Mouse (Mus musculus) mesoderm, embryonic 11.5 days (tissue): ENCODE measurements at regions not wholly inside any gene's neighbourhood (a gene's known extent, or its start where the extent isn't known, plus 50 kb on each side); places are given as distances from the start of the nearest gene placed in this dataset.

Experiments used
- DNase-seq: peaks from one replicate; pipeline ENCODE4 v3.0.0-alpha.2; 2012; ENCODE audit warnings: low read depth, low spot score

DNA sequence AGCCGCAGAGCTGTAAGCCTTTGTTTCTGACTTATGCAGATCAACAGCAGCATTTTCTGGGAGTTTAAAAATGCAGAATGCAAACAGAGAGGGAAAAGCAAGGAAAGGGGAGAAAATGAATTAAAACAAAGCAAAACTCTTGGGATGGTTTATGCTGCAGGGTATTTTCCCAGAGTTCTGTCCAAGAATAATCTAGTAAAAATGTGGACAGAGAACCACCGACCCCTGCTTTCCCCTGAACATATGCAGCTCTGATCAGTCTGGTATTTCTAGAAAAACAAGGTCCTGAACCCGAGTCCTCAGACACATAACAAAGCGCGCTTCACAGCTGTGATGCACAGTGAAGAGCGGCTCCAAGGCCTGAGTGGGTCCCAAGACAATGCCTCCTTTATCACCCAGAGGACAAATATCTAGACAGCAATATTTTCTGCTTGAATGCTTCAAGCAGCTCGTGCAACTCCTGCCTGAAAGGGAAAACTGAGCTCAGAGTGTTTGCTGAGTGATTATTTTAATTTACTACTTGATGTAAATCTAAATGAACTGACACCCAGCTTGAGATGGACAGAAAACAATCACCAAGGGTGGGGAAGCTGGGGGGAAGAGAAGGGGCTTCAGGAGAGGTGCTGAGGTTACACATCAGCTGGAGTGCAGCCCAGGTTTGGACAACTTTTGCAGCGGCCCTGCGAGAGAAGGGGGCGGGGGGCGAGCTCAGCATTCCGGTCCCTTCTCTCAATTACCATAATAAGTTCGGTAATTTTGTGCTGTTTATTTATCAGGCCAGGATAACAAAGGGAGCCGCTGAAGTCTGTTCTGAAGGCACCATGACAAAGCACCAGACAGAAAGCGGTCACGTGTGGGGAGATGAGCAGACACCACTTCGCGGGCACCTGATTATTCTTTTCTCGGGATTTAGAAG lies 853.6 kb downstream of the 5730522E02Rik start:
- DNase-seq, result peak; percentile 88

DNA sequence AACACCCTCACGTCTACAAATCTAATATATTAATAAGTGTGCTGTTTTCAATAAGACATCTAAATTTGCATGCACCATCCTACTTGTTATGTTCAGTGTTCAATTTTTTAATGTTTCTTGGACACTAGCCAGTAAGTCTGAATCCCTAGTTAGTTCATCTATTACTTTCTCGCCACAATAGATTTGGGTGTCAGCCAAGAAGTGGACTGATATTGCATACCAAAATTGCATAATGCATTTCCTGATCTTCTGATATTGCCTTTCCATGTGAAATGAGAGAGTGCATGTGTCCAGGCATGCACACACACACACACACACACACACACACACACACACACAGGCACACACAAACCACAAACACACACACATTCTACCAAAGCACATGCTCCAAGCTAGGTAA lies 874.9 kb downstream of the 5730522E02Rik start:
- no peak for DNase-seq

DNA sequence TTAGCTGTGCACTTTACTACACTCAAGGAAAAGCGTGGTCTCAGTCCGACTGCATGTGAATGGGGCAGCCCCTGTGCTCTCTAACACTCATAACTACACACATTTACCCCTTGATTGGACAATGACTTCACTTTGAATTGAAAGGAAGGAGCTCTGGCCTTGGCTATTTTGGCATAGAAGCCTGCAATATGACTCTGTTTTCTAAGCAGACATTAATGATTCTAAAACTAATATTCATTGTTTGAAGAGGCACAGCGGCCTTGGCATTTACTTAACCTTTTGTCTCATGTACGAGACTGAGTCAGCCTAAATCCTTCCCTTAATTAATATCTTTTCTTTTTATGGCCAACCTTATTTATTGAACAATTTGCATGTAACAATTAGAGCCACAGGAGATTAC lies 879.9 kb downstream of the 5730522E02Rik start:
- no peak for DNase-seq

- DNase-seq, result no peak
These were observed 888.1 kb downstream of the 5730522E02Rik start for GRCm38 (mm10) chr11:25322426-25322825.

GRCm38 (mm10) chr11:25321494-25321893 lies 889.1 kb downstream of the 5730522E02Rik start:
- no peak for DNase-seq

DNA sequence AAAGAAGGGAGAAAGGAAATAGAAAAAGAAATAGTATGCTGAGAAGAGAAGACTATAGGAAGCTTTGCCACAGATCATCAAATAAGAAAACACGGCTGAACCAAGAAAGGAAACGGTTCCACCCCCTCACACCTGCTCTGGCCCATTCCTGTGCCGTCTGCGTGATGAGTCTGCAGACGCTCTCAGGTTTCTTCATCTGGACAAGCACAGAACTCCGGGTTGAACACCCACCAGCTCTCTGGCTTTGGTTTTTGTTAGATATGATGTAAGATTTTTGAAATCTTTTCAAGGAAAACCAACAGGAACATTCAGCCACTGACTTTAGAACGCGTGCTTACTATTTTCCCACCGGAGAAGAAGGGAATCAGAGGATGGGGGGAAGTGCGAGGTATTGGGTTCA lies 895.9 kb downstream of the 5730522E02Rik start:
- no peak for DNase-seq

DNA sequence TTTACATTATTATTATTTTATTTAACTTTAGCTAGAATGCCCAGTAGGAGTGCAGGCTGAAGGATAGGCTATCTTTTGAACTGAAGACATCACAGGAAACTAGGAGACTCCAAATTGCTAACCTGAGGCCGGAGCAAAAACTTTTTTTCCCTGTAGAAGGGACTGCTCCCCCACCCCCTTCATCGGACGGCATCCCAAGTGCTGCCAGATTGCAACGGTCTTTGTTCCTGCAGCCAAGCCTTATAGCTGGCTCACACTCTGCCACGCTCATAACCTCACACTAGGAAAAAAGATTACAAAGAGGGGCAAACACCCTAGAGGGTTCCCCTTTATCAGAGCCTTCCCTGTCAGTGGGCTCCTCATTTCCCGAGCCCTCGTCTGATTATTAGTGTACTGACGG lies 896.7 kb downstream of the 5730522E02Rik start:
- peak; percentile 12 for DNase-seq

GRCm38 (mm10) chr11:25313308-25313707 lies 897.3 kb downstream of the 5730522E02Rik start:
- no peak for DNase-seq

DNA sequence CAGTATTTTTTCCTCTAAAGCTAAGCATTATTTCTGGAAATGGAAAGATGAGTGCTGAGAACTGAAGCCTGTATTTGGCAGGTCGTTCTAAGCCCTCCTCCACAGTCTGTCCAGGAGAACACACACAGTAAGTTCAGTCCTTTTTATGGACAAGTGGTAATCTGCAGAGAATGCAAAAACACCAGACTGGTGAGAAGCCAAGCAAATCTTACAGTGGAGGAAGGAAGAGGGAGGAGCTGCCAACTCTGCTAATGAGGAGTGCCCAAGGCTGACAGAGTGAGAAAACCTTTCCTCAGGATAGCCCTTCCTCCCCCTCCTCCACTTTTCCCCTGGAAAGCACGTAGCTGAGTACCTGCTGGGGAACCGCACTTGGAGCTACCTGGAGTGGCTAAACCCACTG lies 899.8 kb downstream of the 5730522E02Rik start:
- no peak for DNase-seq

DNA sequence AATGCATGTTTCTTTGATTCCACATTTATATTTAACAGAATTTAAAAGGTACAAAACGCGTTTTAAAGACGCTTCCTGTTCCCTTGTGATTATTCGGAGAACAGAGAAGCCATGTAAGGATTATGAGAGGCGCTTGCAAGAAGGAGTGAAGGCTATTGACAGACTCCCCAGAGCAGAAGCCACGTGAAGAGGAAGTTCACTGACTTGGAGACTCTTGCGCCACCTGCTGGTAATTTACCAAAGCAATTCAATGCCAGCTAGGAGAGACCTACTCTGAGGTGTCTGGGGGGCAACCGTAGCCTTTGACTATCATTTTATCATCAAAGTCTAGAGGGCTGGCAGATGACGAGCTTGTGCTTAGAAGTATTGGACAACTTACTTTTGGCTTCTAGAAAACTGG lies 909.4 kb downstream of the 5730522E02Rik start:
- DNase-seq, result peak; percentile 75

DNA sequence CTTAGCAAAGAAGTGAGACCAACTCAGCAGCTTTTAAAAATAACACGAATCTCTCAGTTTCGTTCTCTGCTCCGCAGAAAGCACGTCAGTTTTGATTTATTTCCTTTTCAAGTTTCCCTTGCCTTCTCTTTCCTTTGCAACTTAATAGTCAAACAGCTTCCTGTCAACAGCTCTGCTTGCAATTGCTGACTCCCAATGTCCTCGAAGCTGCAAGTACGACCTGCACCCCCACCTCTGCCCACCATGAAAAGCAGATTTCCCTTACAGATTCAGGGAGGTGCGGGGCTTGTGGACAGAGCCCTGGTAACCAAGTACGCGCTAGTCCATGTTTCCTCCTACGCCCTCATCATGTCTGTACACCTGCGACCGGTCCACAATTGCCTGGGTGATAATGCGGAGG lies 922.2 kb downstream of the 5730522E02Rik start:
- no peak for DNase-seq

GRCm38 (mm10) chr11:25287458-25288247 lies 922.9 kb downstream of the 5730522E02Rik start:
- no peak for DNase-seq

GRCm38 (mm10) chr11:25269936-25270540 lies 940.5 kb downstream of the 5730522E02Rik start:
- DNase-seq, result no peak

- DNase-seq, result no peak
These were observed 947.7 kb downstream of the 5730522E02Rik start for GRCm38 (mm10) chr11:25262906-25263305.

DNA sequence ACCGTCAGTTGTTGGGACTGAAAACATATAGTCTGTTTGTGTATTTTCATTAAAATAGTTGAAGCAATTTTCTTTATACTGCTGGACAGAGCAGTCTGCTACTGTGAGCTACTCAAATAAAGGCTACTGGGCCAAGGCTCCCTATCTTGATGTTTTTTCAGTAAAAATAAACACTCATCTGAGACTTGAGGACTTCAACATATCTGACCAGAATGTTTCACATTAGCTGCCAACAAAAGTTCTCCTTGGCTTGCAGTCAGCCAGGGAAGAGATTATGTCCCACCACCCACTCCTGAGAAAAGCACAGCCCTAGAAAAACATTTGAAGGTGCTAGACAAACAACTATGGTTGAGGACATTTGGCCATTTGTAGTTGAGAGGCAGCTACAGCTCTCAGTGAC lies 950.9 kb downstream of the 5730522E02Rik start:
- no peak for DNase-seq

GRCm38 (mm10) chr11:25233360-25233890 lies 977.1 kb downstream of the 5730522E02Rik start:
- no peak for DNase-seq
